In genomic region chr9:92410225-92410624, GRCm38 (mm10) we compare ENCODE assay signal across 26 mouse cellular contexts.
"Had no signal": no experiment of that assay in that cellular context is flagged by ENCODE, and none has a peak within 500 bp of the region (broad histone marks: within the 10 kb centered on the region; RNA-seq: fewer than 3 reads in every experiment).

No protein-coding gene starts in this region.

- H3K9me3 ChIP-seq: heart, embryonic 13.5 days; heart, embryonic 15.5 days; hindbrain, embryonic 13.5 days; hindbrain, embryonic 15.5 days; kidney, embryonic 15.5 days; limb, embryonic 10.5 days; limb, embryonic 12.5 days; liver, embryonic 13.5 days; liver, embryonic 15.5 days had no signal

- H3K27ac ChIP-seq: gastrocnemius, adult 2 months; heart, adult 2 months; heart, embryonic 13.5 days; heart, embryonic 15.5 days; hindbrain, embryonic 13.5 days; hindbrain, embryonic 15.5 days; hindbrain, postnatal 0 days; kidney, embryonic 15.5 days; kidney, postnatal 0 days; left cerebral cortex, adult 2 months; limb, embryonic 10.5 days; limb, embryonic 12.5 days; liver, embryonic 13.5 days; liver, embryonic 15.5 days had no signal

- H3K4me1 ChIP-seq: heart, embryonic 15.5 days; hindbrain, embryonic 13.5 days; hindbrain, embryonic 15.5 days; kidney, embryonic 15.5 days; limb, embryonic 10.5 days; limb, embryonic 12.5 days; liver, embryonic 13.5 days; liver, embryonic 15.5 days had no signal

- H3K4me2 ChIP-seq: heart, embryonic 11.5 days; heart, embryonic 13.5 days; heart, embryonic 15.5 days; hindbrain, embryonic 13.5 days; hindbrain, embryonic 15.5 days; kidney, embryonic 15.5 days; limb, embryonic 12.5 days; liver, embryonic 11.5 days; liver, embryonic 13.5 days; liver, embryonic 15.5 days had no signal

- H3K36me3 ChIP-seq: heart, embryonic 13.5 days; heart, embryonic 15.5 days; hindbrain, embryonic 13.5 days; hindbrain, embryonic 15.5 days; kidney, embryonic 15.5 days; limb, embryonic 10.5 days; limb, embryonic 12.5 days; liver, embryonic 13.5 days; liver, embryonic 15.5 days had no signal

- H3K9ac ChIP-seq: heart, embryonic 13.5 days; heart, embryonic 15.5 days; hindbrain, embryonic 13.5 days; hindbrain, embryonic 15.5 days; kidney, embryonic 15.5 days; limb, embryonic 12.5 days; liver, embryonic 13.5 days; liver, embryonic 15.5 days had no signal

- DNase-seq: gastrocnemius, adult 2 months; gastrocnemius, postnatal 10 days; gastrocnemius, postnatal 25 days; heart, adult 2 months; heart, postnatal 14 days; heart, postnatal 36 days; kidney, adult 11 months; kidney, adult 8-10 months; kidney, postnatal 14 days; kidney, postnatal 36 days; liver; liver, embryonic 13.5 days had no signal

- ATAC-seq: hindbrain, postnatal 0 days; intestine, embryonic 16.5 days had no signal

- H3K4me3 ChIP-seq: gastrocnemius, adult 2 months; heart, adult 2 months; heart, embryonic 13.5 days; heart, embryonic 15.5 days; hindbrain, embryonic 13.5 days; hindbrain, embryonic 15.5 days; kidney, embryonic 15.5 days; left cerebral cortex, adult 2 months; limb, embryonic 10.5 days; limb, embryonic 12.5 days; liver, embryonic 13.5 days; liver, embryonic 15.5 days had no signal

- H3K27me3 ChIP-seq: heart, embryonic 13.5 days; heart, embryonic 15.5 days; hindbrain, embryonic 13.5 days; hindbrain, embryonic 15.5 days; kidney, embryonic 15.5 days; limb, embryonic 12.5 days; liver, embryonic 13.5 days; liver, embryonic 15.5 days had no signal
